Mouse (Mus musculus) brain, embryonic 18.5 days (tissue): ENCODE data around the gene Celf3.

ENCODE experiments used
- DNase-seq: peaks from one replicate; pipeline ENCODE4 v3.0.0-alpha.2; 2012; ENCODE audit warnings: low read depth, low spot score

Celf3 gene

DNA sequence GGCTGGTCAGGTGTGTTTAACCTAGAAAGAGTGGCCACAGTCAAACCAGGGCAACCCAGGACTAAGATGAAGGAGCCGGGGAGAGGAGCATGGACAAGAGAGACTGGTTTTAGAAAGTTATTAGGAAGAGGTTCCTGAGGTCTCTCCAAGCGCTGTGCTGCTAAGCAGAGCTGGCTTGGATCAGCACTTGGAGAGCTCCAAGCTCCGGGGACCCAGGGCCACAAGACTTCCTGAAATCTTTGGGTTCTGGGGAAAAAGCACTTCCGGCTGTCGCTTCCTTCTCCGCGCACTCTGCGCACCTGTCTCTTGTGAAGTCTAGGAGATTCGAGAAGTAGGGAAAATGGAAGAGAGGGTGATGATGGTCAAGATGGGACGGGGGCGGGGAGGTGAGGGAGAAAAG is 1.5 kb downstream of the Celf3 start:
- DNase-seq, result no peak

DNA sequence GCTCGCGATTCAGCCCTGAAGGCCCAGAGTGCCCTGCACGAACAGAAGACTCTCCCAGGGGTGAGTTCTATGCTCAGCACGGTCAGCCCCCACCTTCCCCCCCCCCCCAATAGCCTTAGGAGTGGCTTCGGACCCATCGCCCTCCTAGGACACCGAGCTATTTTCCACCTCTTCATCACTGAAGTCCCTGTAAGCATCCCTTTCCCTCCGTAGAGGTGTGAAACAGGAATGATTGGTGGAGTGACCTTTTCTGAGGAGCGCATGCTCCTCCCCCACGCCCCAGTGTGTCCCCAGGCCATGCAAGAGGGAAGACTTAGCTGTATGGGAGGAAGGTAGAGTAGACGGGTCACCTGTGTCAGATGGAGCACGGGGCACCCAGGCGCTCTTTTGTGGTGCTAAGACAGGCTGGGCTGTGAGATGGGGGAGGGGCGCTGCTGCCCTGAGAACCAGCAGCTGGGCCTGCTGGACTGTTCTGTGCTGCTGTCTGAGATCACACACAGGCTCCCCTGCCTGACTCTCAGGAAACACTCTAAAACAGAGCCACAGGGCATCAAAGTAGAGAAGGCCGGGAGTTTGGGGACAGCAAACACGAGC is 2.3 kb downstream of the Celf3 start, which contains the start of gene Riiad1:
Gene Riiad1 (minus strand): TSS at position 51 of the 594 bp plus-strand sequence.
- DNase-seq, result no peak

DNA sequence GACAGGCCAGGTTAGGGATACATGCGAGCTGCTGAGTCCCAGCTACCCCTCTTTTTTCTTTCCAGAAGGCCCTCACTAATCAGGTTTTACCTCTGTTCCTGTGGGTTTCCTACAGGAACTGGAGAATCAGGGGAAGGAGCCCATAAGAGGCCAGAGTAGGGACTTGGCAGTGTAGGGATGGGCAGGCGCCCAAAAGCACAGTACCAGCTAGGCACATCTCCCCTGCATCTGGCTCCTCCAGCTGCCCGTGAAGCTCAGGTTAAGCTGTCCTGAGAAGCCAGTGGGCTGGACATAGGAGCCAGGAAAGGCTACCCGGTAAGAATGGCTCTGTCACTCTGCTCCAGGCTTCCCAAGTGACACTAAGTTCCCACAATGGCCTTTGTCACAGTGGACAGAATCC is 3.3 kb downstream of the Celf3 start:
- no peak for DNase-seq

DNA sequence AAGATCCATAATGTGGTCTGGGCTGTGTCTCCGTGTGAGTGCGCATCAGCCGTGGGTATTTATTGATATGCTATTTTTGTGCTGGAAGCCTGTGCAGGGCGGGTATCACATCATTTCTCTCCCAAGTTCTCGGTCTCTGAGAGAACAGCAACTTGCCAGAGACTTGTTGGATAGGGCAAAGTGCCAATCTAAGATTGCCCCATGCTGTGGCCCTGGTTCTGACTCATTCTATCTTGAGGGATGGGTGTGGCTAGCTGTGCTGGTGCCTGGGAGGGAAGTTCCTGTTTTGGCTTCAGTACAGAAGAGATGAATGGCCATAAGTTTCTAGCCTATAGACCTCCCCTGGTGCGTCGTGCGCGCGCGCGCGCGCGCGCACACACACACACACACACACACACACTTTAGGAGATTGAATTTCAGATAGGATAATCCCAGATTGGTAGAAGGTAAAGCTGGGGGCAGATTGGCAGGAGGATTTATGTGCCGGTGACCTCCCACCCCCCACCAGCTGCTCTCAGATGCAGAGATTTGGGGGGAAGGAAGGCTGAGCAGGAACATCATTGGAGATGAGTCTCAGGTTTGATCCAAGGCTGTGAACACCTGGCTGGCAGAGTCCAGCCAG is 4.8 kb downstream of the Celf3 start:
- no peak for DNase-seq

DNA sequence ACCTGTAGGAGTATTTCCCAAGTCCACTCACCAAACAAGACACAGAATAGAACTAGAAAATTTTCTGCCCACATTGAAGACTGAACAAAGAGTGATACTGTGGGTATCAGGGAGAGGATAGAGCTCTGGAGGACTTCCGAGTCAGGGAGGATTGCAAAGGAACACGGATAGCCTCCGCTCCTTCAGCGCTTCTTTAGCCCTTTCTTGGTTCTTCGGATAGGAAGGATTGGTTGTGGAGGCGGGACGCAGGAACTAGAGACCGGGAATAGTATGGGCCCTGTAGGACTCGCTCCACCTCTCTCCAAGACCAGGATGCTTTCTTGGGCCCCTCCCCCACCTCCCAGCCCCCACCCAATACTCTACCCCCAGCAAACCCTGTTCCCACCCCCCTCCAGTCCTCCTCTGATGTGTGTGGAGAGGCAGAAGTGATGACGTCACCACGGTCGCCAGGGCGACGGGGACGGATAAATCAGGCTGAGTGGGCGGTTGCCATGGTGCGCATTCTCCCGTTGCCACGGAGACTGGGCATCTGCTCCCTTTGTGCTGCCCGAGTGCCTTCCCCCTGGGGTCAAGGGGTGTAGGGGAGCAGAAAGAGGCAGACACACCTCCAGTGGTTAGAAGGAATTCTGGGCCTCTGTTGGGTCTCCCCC is 5.8 kb downstream of the Celf3 start:
- peak; percentile 85 for DNase-seq

DNA sequence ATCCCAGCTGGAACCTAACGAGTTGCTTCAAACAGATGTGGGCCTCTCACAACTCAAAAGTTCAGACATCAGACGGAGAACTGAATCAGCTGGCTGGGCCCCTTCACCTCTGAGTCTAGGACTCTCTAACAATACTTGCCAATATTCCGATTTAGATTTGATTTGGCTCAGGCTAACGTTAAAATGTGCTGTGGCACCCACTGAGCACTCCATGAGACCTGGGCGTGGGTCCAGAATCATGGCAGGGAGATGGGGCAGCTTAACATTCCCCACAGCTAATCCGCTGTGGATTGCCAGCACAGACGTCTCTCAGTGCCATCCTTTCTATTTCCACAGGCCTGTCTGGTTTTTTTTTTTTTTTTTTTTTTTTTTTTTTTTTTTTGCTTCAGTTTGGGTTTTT is 7.8 kb downstream of the Celf3 start:
- DNase-seq, result no peak

DNA sequence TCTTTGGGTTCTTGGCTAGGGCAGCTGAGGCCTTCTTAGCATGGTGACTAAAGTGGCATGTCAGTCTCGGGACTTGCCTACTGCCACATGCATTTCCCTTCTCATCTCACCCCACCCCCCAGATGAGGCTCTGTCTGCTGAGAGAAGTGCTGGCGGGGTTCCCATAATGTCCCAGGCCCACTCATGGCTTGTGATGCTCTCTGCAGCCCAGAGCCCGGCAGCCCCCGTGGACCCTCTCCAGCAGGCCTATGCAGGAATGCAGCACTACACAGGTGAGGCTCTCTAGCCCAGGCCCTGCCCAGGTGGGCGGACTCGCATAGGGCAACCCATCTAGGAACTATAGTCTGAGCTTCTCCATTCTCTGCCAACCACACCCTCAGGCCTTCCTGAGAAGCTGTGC is 9.5 kb downstream of the Celf3 start:
- DNase-seq, result no peak

DNA sequence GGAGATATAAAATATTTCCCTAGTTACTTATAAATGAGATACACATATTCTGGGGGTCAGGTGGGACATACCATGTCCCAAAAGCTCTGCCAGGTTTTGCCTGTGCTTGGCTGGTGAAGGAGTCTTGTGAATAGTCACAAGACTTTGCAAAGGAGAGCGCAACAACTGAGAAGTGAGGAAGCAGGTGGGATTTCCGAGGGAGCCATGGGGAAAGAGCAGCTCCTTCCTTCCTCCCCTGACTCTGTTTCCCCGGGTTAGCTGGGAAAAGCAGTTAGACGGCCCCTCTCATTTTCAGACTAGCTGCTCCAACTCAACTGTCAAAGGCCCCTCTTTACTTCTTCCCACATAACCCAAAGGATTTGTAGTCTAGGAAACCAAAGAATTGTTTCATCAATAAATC is 19.1 kb downstream of the Celf3 start:
- no peak for DNase-seq

DNA sequence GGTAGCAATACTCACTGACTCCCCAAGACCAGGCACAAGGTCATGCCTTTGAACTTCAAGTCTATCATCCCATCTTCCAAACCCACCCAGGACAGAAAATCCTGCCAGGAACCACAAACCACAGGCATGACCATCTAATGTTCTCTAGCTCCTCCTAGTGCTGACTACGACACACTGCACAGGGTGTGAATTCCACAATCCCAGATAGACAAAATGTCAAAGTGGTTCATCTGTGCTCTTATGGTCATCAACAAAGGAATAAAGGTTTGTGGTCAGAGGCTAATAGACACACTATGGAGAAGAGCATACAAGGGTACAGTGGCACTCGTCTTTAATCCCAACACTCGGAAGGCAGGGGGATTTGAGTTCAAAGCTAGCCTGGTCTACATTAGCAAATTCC is 24.1 kb downstream of the Celf3 start:
- DNase-seq, result no peak

DNA sequence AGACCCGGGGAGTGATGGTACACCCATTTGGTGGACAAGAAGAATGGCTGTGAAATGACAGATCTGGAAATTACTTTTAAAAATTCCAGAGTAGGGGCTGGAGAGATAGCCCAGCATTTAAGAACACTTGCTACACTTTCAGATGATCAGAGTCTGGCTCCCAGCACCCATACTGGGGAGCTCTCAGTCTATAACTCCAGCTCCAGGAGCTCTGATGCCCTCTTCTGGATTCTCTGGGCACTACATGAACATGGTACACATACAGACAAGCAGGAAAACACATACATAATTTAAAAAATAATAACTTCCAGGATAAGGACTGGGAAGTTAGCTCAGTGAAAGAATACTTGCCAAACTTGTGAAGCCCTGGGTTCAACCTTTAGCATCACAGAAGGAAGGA is 28.6 kb downstream of the Celf3 start:
- DNase-seq, result no peak

DNA sequence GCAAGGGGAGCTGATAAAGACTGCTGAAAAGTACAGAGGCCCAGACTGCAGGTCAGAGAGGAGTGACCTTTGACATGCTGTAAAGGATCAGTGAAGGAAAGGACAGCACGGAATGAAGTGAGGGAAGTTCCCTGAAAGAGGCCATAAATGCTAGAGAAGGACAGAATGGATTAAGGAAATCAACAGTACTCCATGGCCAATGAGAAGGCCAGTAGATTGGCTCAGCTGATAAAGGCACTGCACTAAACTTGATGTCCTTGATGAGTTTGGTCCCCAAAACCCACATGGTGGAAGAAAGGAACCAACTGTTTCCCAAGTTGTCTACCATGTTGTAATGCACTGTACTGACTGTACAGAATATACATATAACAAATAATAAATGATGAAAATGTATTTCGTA is 48.6 kb downstream of the Celf3 start:
- no peak for DNase-seq

DNA sequence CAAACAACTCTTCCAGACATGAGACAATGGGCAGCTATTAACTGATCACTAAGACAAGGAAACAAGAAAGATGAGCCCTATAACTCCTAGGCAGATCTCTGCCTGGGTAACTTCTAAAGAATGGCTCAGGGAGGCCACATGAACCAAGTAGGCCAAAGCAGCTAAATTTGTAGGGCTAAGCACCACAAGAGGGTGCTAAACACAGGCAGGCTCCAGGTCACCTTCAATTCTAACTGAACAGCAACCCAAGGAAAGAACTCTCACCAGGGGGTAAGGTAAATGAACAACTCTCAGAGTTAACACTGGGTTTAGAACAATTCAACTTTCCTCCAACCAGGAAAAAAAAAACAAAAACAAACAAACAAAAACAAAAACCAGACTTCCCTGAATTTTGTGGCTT is 55.9 kb downstream of the Celf3 start:
- DNase-seq, result no peak

DNA sequence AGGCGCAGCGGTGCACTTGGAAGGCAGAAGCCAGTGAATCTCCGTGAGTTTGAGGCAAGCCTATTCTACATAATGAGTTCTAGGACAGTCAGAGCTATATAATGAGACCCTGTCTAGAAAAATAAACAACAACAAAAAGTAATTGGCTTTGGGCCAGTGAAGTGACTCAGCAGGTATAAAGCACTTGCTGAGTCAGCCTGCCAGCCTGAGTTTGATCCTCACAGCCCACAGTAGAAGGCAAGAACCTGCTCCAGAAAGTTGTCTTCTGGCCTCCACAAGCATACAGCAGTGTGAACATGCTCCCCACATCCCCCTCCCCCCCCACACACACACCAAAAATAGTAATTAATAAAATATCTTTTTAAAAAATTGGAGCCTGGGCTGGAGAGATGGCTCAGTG is 59.1 kb downstream of the Celf3 start:
- no peak for DNase-seq
